Mouse (Mus musculus) limb, embryonic 13.5 days (tissue): ENCODE results near the gene Nars2. TPM values are rescaled to one million over a fixed set of nuclear protein-coding genes. Genes with fewer than 3 reads are reported as not detected.

ENCODE experiments used
- ATAC-seq: fragments of 200-750 bp; cut with Nextera tagmentation; 2 replicates; pipeline ENCODE4 v1.8.0; 2017; ENCODE audit warnings: low read depth, moderate number of reproducible peaks, moderate TSS enrichment; ENCODE audit not compliant: low FRiP score
- H3K27ac ChIP-seq: fragments of 300-500 bp; sonication (generic); 2 replicates; pipeline ENCODE4 v1.5.1; 2015; ENCODE audit warnings: inconsistent platforms, mild to moderate bottlenecking, moderate library complexity
- H3K27me3 ChIP-seq: fragments of 300-500 bp; sonication (generic); 2 replicates; pipeline ENCODE4 v1.6.1; 2015; ENCODE audit warnings: mild to moderate bottlenecking, inconsistent platforms
- H3K36me3 ChIP-seq: fragments of 300-500 bp; sonication (generic); 2 replicates; pipeline ENCODE4 v1.6.1; 2015; ENCODE audit warnings: inconsistent platforms, mild to moderate bottlenecking, moderate library complexity
- H3K4me1 ChIP-seq: fragments of 300-500 bp; sonication (generic); 2 replicates; pipeline ENCODE4 v1.6.1; 2015; ENCODE audit warnings: inconsistent platforms
- H3K4me2 ChIP-seq: fragments of 300-500 bp; sonication (generic); replicated peaks from 2 replicates; pipeline ENCODE4 v1.6.1; 2015; ENCODE audit warnings: inconsistent platforms, mild to moderate bottlenecking, moderate library complexity
- H3K4me3 ChIP-seq: fragments of 300-500 bp; sonication (generic); 2 replicates; pipeline ENCODE4 v1.5.1; 2015; ENCODE audit warnings: moderate library complexity, mild to moderate bottlenecking, inconsistent platforms
- H3K9ac ChIP-seq: fragments of 300-500 bp; sonication (generic); 2 replicates; pipeline ENCODE4 v1.6.1; 2015; ENCODE audit warnings: mild to moderate bottlenecking, inconsistent platforms
- H3K9me3 ChIP-seq: fragments of 300-500 bp; sonication (generic); 2 replicates; pipeline ENCODE4 v1.6.1; 2016; ENCODE audit warnings: inconsistent platforms
- WGBS: fragments of 180-500 bp; shearing (Covaris S2); methylation state at CpG from one replicate; pipeline ENCODE4 v1.1.7; 2015; 5-methylcytosine and 5-hydroxymethylcytosine counted together
- polyA plus RNA-seq: library from polyadenylated mRNA; unstranded; fragments of >200 nt; fragmentation: Nextera tagmentation; extraction: Ambion mirVana; gene quantifications from 2 replicates; pipeline ENCODE4 v1.2.1, GENCODE M21; 2015

The Nars2 gene
- polyA plus RNA-seq, 1 experiment from 2014 or later = 21.9 TPM

- Histone ChIP-seq H3K4me2 (no peak overlapping the region), H3K36me3 (no peaks in the 10 kb centered on the region), H3K9ac (no peak overlapping the region), H3K27me3 (no peaks in the 10 kb centered on the region; the same call in 1 of the 2 replicates), H3K9me3 (no peaks in the 10 kb centered on the region), H3K4me1 (peaks cover 24% of the 10 kb centered on the region), H3K27ac (no peak overlapping the region), H3K4me3 (no peak overlapping the region)
- no peak for ATAC-seq
- 52% methylated on average over 4 of the region's 4 CpGs for WGBS
Observed at GRCm38 (mm10) chr7:97079651-97080365, 128.5 kb downstream of the Nars2 start.

DNA sequence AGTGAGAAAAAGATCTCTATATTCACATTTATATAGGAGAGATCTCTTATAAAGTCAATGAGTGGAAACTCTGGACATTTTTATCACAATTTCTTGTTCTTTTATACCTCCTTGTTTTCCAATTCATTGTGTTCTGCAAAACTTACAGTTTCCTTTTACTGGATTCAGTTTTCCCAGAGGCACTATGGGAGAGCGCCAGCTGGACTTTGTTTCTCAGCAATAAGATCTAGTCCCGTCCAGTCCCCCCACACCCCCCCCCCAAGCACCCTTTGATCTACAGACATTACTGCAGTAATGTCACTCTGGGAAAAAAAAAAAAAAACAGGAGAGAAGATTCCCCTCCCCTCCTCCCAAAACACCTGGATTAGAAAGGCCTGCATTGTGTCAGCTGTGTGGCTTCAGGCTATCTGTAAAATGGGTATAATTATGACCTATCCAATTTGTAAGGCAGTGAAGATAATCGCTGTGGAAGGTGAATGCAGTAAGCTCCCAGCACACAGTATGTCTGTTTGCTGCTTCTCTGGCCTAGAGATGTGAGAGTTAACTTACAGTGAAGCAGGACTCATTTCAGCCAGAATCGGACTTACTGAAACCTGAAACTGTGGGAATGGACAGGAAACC, 129.4 kb downstream of the Nars2 start:
- no peak; the same call in 1 of the 2 replicates for ATAC-seq
- Histone ChIP-seq H3K9ac (peak overlapping the region; percentile 89; the same call in 1 of the 2 replicates), H3K4me1 (peaks cover 24% of the 10 kb centered on the region), H3K4me2 (peak overlapping the region; percentile 90), H3K9me3 (no peaks in the 10 kb centered on the region), H3K27me3 (no peaks in the 10 kb centered on the region; the same call in 1 of the 2 replicates), H3K4me3 (peak overlapping the region; percentile 81), H3K27ac (peak overlapping the region; percentile 61; the same call in 1 of the 2 replicates), H3K36me3 (no peaks in the 10 kb centered on the region)
- WGBS = 23% methylated on average over 4 of the region's 4 CpGs

GRCm38 (mm10) chr7:97081242-97081958, 130.1 kb downstream of the Nars2 start, which contains the start of gene Gab2:
TSS of gene Gab2 (plus strand) at chr7:97081586.
- Histone ChIP-seq H3K4me1 (peaks cover 24% of the 10 kb centered on the region), H3K4me2 (peak within 1 kb of the TSS; percentile 90), H3K27me3 (no peaks in the 10 kb centered on the region; the same call in 1 of the 2 replicates), H3K9me3 (no peaks in the 10 kb centered on the region), H3K9ac (peak within 1 kb of the TSS; percentile 89), H3K4me3 (peak within 1 kb of the TSS; percentile 81), H3K36me3 (no peaks in the 10 kb centered on the region), H3K27ac (peak within 1 kb of the TSS; percentile 74)
- ATAC-seq = peak; percentile 89
- WGBS = under 1% methylated on average over 47 of the region's 83 CpGs

DNA sequence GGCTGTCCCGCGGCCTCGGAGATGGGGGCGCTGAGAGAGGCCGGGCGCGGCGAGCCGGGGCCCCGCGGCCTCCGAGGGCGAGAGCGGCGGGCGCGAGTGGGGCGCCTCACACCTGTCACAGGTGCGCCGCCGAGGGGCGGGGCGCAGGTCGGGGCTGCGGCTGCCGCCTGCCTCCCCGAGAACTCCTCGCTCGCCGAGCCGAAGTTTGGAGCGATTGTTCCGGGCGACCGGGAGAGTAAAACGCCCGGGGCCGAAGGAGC, 130.6 kb downstream of the Nars2 start:
- no peaks in the 10 kb centered on the region for H3K36me3 ChIP-seq
- WGBS = under 1% methylated on average over 27 of the region's 38 CpGs
- no peak; the same call in 1 of the 2 replicates for ATAC-seq
- no peaks in the 10 kb centered on the region; the same call in 1 of the 2 replicates for H3K27me3 ChIP-seq
- peak overlapping the region; percentile 81 for H3K4me3 ChIP-seq
- peak overlapping the region; percentile 89 for H3K9ac ChIP-seq
- H3K9me3 ChIP-seq = no peaks in the 10 kb centered on the region
- peak overlapping the region; percentile 74 for H3K27ac ChIP-seq
- H3K4me2 ChIP-seq = peak overlapping the region; percentile 90
- H3K4me1 ChIP-seq = peaks cover 24% of the 10 kb centered on the region

- Histone ChIP-seq H3K4me2 (peak overlapping the region; percentile 90), H3K36me3 (no peaks in the 10 kb centered on the region), H3K4me3 (peak overlapping the region; percentile 81), H3K9me3 (no peaks in the 10 kb centered on the region), H3K27ac (peak overlapping the region; percentile 74), H3K9ac (peak overlapping the region; percentile 89), H3K27me3 (no peaks in the 10 kb centered on the region; the same call in 1 of the 2 replicates), H3K4me1 (peaks cover 24% of the 10 kb centered on the region)
- WGBS = under 1% methylated on average over 37 of the region's 40 CpGs
- ATAC-seq = 0 out of 2 replicates have a peak, but pooled peaks have one; percentile 10
Observed at GRCm38 (mm10) chr7:97082219-97083101, 131.2 kb downstream of the Nars2 start.

DNA sequence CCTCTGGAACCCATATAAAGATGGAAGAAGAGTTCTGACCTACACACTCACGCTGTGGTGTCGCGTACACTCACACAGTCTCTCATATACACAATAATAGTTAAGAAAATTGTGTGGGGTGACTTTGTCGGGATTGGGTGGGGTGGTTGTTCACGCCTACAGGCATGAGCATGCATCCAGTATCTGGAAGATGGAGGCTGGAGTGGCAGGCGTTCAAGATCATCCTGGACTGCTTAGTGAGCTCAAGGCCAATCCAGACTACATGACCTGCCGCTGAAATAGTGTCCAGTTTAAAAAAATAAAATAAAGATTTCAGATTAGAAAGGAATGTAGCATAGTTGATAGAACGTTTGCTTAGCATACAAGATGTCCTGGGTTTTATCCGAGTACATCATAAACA, 132.3 kb downstream of the Nars2 start:
- no peak overlapping the region; the same call in 1 of the 2 replicates for H3K4me2 ChIP-seq
- peaks cover 24% of the 10 kb centered on the region for H3K4me1 ChIP-seq
- no peaks in the 10 kb centered on the region; the same call in 1 of the 2 replicates for H3K27me3 ChIP-seq
- no peaks in the 10 kb centered on the region for H3K36me3 ChIP-seq
- H3K9ac ChIP-seq = no peak overlapping the region
- H3K27ac ChIP-seq = no peak overlapping the region
- peak overlapping the region; percentile 81; the same call in 1 of the 2 replicates for H3K4me3 ChIP-seq
- WGBS = 85% methylated on average over 9 of the region's 9 CpGs
- ATAC-seq = no peak
- no peaks in the 10 kb centered on the region for H3K9me3 ChIP-seq

DNA sequence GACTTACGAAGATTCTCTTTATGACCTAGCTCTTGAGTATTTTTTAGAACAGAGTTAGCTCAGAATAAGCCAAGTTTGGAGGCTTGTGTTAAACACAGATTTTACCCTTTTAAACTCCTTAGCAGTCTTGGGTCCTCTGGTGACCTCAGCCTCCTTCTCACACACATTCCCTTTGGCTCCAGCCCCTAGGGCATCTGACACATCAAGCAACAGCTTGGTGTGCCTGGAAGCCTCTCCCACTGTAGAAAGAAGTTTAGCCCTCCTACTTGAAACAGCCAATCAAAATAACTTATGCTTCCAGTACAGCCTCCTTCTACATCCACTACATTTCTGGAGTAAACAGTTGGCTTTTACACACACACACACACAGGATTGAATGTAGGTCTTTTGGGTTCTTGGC, 132.9 kb downstream of the Nars2 start:
- H3K4me2 ChIP-seq = no peak overlapping the region
- no peak overlapping the region for H3K4me3 ChIP-seq
- no peak overlapping the region for H3K27ac ChIP-seq
- no peak overlapping the region for H3K9ac ChIP-seq
- ATAC-seq = no peak
- H3K27me3 ChIP-seq = no peaks in the 10 kb centered on the region; the same call in 1 of the 2 replicates
- peaks cover 23% of the 10 kb centered on the region for H3K4me1 ChIP-seq
- no peaks in the 10 kb centered on the region for H3K9me3 ChIP-seq
- WGBS = 95% methylated on average over 1 of the region's 1 CpGs
- H3K36me3 ChIP-seq = no peaks in the 10 kb centered on the region

DNA sequence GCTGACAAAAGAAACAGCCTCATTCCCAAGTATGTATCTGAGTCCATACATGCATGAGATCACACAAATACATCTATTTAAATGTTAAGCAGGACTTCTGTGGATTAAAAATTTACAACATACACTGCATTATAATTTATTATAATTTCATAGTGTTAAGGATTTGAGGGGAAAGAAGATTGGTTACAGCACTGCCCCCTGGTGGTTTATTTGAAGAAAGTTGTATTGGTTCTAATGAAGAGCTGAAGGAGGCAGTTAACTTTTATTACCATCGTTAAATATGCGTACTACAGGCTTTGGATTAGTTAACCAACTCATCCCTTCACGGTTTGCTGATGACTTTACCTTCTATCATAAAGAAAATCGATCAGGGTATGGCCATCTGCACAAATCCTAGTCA, 134.0 kb downstream of the Nars2 start:
- Histone ChIP-seq H3K9ac (no peak overlapping the region), H3K27me3 (no peaks in the 10 kb centered on the region; the same call in 1 of the 2 replicates), H3K36me3 (no peaks in the 10 kb centered on the region), H3K9me3 (no peaks in the 10 kb centered on the region), H3K4me1 (peaks cover 16% of the 10 kb centered on the region), H3K27ac (no peak overlapping the region), H3K4me3 (no peak overlapping the region), H3K4me2 (no peak overlapping the region)
- ATAC-seq = no peak
- WGBS = 2% methylated on average over 4 of the region's 4 CpGs

DNA sequence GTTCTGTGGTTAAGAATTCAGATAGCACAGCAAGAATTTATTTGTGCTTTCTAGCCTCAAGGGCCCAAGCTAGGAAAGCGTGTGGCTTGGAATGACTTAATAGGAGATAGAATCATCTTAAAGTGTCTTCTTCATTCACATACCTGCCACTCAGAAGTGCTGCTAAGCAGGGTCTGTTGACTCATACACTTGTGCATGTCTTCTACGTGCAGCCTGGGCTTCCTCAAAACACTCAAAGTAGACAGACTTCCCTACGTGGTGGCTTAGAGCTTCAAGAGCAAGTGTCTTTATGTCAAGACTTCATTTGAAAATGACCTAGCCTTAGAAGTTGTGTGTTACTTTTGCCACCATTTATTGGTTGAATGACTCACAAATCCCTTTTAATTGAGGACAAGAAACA, 142.9 kb downstream of the Nars2 start:
- Histone ChIP-seq H3K9me3 (no peaks in the 10 kb centered on the region), H3K4me2 (no peak overlapping the region), H3K4me1 (no peaks in the 10 kb centered on the region), H3K4me3 (no peak overlapping the region), H3K9ac (no peak overlapping the region), H3K36me3 (no peaks in the 10 kb centered on the region), H3K27ac (no peak overlapping the region), H3K27me3 (no peaks in the 10 kb centered on the region)
- no peak for ATAC-seq
- 78% methylated on average over 3 of the region's 3 CpGs for WGBS

- Histone ChIP-seq H3K36me3 (no peaks in the 10 kb centered on the region), H3K9ac (no peak overlapping the region), H3K4me1 (no peaks in the 10 kb centered on the region), H3K27me3 (no peaks in the 10 kb centered on the region), H3K4me2 (no peak overlapping the region), H3K9me3 (no peaks in the 10 kb centered on the region), H3K4me3 (no peak overlapping the region), H3K27ac (no peak overlapping the region)
- ATAC-seq = no peak
- WGBS = 84% methylated on average over 3 of the region's 3 CpGs
Observed at GRCm38 (mm10) chr7:97108119-97108518, 156.8 kb downstream of the Nars2 start.
